Mouse (Mus musculus): ENCODE data around the gene Ppp4r2.

DNA sequence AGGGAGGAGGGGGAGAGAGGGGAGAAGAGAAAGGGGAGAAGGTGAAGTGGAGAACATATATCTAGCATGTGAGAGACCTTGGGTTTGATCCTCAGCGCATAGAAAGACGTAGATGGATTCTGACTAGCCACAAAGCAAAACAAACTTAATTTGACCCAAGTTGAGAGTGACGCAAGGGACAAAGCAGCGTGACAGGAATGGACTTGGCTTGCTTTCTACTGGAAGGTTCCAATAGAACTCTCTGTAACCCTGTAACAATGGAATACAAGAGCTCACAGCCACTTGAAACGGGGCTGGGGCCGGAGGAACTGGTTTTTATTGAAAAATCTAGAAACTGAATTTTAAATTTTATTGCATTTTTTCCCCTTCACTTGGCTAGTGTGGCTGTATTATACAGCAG lies 1.7 kb upstream of the Ppp4r2 start:
- TF ChIP-seq POLR2A (IDR thresholded peaks at IDR 0.05; ENCODE audit: low read depth, low read length) (no peak), CTCF (IDR thresholded peaks at IDR 0.05; ENCODE audit: extremely low read depth, insufficient read length, insufficient replicate concordance, low read depth, low read length) (no peak)
